Mouse (Mus musculus): Measurements from ENCODE around the gene Crlf1. TPM values are rescaled to one million over a fixed set of nuclear protein-coding genes. Genes with fewer than 3 reads are reported as not detected.

The Crlf1 gene
- polyA plus RNA-seq, 1 experiment from 2014 or later = 5.8 TPM

GRCm38 (mm10) chr8:70538633-70539076, 45.7 kb downstream of the Crlf1 start:
- Histone ChIP-seq H3K36me3 (ENCODE audit: control insufficient read depth, insufficient read depth, low read length) (peaks cover 9% of the 10 kb centered on the region), H3K27ac (replicated peaks) (peak overlapping the region; percentile 97), H3K4me2 (replicated peaks; ENCODE audit: low read depth) (peak overlapping the region; percentile 95), H3K4me3 (ENCODE audit: low read depth, low read length) (peak overlapping the region; percentile 87), H3K27me3 (ENCODE audit: control insufficient read depth, insufficient read depth, low read length) (no peaks in the 10 kb centered on the region), H3K9me3 (ENCODE audit: control insufficient read depth, low read length) (no peaks in the 10 kb centered on the region), H3K4me1 (replicated peaks; ENCODE audit: control insufficient read depth, insufficient read depth) (no peaks in the 10 kb centered on the region; the same call in 1 of the 2 replicates), H3K9ac (ENCODE audit: low read length) (peak overlapping the region; percentile 89)
- WGBS = under 1% methylated on average over 32 of the region's 32 CpGs
- ATAC-seq (ENCODE audit: low FRiP score, low TSS enrichment) = peak; percentile 75
- peak; percentile 100 for DNase-seq (ENCODE audit: low spot score)
- TF ChIP-seq EP300 (optimal IDR thresholded peaks at IDR 0.05) = no peak
- no peak; the same call in none of the 2 replicates for TF ChIP-seq CTCF (IDR thresholded peaks at IDR 0.05; ENCODE audit: low read depth)

- under 1% methylated on average over 48 of the region's 58 CpGs for WGBS
Measured at GRCm38 (mm10) chr8:70539077-70539813, 46.3 kb downstream of the Crlf1 start, which contains the start of gene Ell. Gene Ell, plus strand, starts transcription at chr8:70539457.

DNA sequence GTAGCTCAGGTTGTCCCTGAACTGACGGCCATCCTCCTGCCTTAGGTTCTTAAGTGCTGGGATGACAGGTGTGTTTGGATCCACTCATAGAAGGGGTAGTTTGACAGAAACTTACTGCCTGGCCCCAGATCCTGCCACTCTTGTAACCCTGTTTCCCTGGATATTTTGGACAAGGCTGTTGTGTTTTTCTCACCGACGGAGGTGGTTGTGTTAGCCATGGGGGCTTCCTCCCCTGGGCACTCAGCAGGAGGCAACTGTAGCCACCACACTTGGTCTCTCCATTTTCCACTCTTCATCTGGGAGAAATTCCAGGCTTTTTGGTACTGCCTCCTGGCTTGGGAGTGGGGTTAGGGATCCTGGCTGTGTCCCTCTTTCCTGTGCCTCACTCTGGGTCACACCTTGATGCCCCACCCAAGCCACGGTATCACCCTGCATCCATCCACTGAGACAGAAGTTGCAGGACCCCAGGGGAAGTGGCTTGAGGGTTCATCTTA, 47.1 kb downstream of the Crlf1 start:
- ATAC-seq (ENCODE audit: low FRiP score, low TSS enrichment) (no peak), DNase-seq (ENCODE audit: low spot score) (no peak)
- H3K9me3 ChIP-seq (ENCODE audit: control insufficient read depth, low read length) = no peaks in the 10 kb centered on the region
- peaks cover 5% of the 10 kb centered on the region for H3K36me3 ChIP-seq (ENCODE audit: control insufficient read depth, insufficient read depth, low read length)
- peak overlapping the region; percentile 87 for H3K4me3 ChIP-seq (ENCODE audit: low read depth, low read length)
- TF ChIP-seq EP300 (optimal IDR thresholded peaks at IDR 0.05) (peak; percentile 54), CTCF (IDR thresholded peaks at IDR 0.05; ENCODE audit: low read depth) (no peak)
- no peaks in the 10 kb centered on the region; the same call in 1 of the 2 replicates for H3K4me1 ChIP-seq (replicated peaks; ENCODE audit: control insufficient read depth, insufficient read depth)
- H3K27me3 ChIP-seq (ENCODE audit: control insufficient read depth, insufficient read depth, low read length) = no peaks in the 10 kb centered on the region
- 11% methylated on average over 4 of the region's 4 CpGs for WGBS
- peak overlapping the region; percentile 89 for H3K9ac ChIP-seq (ENCODE audit: low read length)
- peak overlapping the region; percentile 95 for H3K4me2 ChIP-seq (replicated peaks; ENCODE audit: low read depth)
- peak overlapping the region; percentile 97 for H3K27ac ChIP-seq (replicated peaks)

More at GRCm38 (mm10) chr8:70539077-70539813, 46.3 kb downstream of the Crlf1 start, which contains the start of gene Ell:
- peaks cover 8% of the 10 kb centered on the region for H3K36me3 ChIP-seq (ENCODE audit: control insufficient read depth, insufficient read depth, low read length)
- peak within 1 kb of the TSS; percentile 95 for H3K4me2 ChIP-seq (replicated peaks; ENCODE audit: low read depth)
- H3K9me3 ChIP-seq (ENCODE audit: control insufficient read depth, low read length) = no peaks in the 10 kb centered on the region
- ATAC-seq (ENCODE audit: low FRiP score, low TSS enrichment) (peak; percentile 90), DNase-seq (ENCODE audit: low spot score) (peak; percentile 100)
- no peaks in the 10 kb centered on the region for H3K27me3 ChIP-seq (ENCODE audit: control insufficient read depth, insufficient read depth, low read length)
- no peaks in the 10 kb centered on the region; the same call in 1 of the 2 replicates for H3K4me1 ChIP-seq (replicated peaks; ENCODE audit: control insufficient read depth, insufficient read depth)
- H3K4me3 ChIP-seq (ENCODE audit: low read depth, low read length) = peak within 1 kb of the TSS; percentile 87
- H3K9ac ChIP-seq (ENCODE audit: low read length) = peak within 1 kb of the TSS; percentile 89
- TF ChIP-seq CTCF (IDR thresholded peaks at IDR 0.05; ENCODE audit: low read depth) (no peak; the same call in 1 of the 2 replicates), EP300 (optimal IDR thresholded peaks at IDR 0.05) (peak; percentile 80)
- peak within 1 kb of the TSS; percentile 97 for H3K27ac ChIP-seq (replicated peaks)

DNA sequence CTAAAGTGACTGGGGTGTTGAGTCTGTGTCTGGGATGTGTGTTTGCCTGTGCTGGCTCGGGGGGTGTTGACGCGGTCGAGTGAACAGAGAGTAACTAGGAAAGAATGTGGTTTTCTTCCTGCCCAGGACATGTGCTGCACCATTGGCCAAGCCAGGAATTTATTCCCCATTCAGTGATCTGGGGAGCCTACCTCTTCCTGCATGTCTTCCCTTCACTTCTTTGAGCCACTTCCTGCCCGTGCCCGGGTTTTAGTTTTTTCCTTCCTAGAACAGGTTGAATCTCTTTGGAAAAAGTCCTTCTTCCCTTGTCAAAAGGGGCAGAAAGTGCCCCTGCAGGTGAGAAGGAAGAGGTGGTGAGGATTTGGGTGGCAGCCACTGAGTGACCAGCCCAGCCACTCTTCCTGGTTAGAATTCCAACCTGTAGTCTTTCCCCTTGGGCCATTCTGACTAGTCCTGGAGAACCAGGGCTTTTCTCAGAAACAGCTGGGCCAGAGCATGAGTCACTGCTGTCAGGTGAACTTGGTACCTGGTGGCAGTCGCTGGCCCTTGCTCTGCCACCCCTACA, 47.6 kb downstream of the Crlf1 start:
- ATAC-seq (ENCODE audit: low FRiP score, low TSS enrichment) (peak; percentile 2; the same call in 1 of the 2 replicates), DNase-seq (ENCODE audit: low spot score) (peak; percentile 74)
- Histone ChIP-seq H3K4me2 (replicated peaks; ENCODE audit: low read depth) (peak overlapping the region; percentile 95), H3K9me3 (ENCODE audit: control insufficient read depth, low read length) (no peaks in the 10 kb centered on the region), H3K9ac (ENCODE audit: low read length) (peak overlapping the region; percentile 89), H3K27ac (replicated peaks) (peak overlapping the region; percentile 97), H3K4me1 (replicated peaks; ENCODE audit: control insufficient read depth, insufficient read depth) (no peaks in the 10 kb centered on the region; the same call in 1 of the 2 replicates), H3K36me3 (ENCODE audit: control insufficient read depth, insufficient read depth, low read length) (peaks cover 1% of the 10 kb centered on the region; the same call in 1 of the 2 replicates), H3K4me3 (ENCODE audit: low read depth, low read length) (peak overlapping the region; percentile 87), H3K27me3 (ENCODE audit: control insufficient read depth, insufficient read depth, low read length) (no peaks in the 10 kb centered on the region)
- TF ChIP-seq CTCF (IDR thresholded peaks at IDR 0.05; ENCODE audit: low read depth) = no peak; the same call in 1 of the 2 replicates
- TF ChIP-seq EP300 (optimal IDR thresholded peaks at IDR 0.05) = no peak
- 24% methylated on average over 7 of the region's 7 CpGs for WGBS

GRCm38 (mm10) chr8:70541081-70541480, 48.1 kb downstream of the Crlf1 start:
- ATAC-seq (ENCODE audit: low FRiP score, low TSS enrichment) (no peak), DNase-seq (ENCODE audit: low spot score) (no peak)
- TF ChIP-seq CTCF (IDR thresholded peaks at IDR 0.05; ENCODE audit: low read depth) = no peak
- no peak for TF ChIP-seq EP300 (optimal IDR thresholded peaks at IDR 0.05)
- 68% methylated on average over 5 of the region's 5 CpGs for WGBS
- H3K36me3 ChIP-seq (ENCODE audit: control insufficient read depth, insufficient read depth, low read length) = no peaks in the 10 kb centered on the region
- H3K9ac ChIP-seq (ENCODE audit: low read length) = peak overlapping the region; percentile 89
- no peaks in the 10 kb centered on the region for H3K27me3 ChIP-seq (ENCODE audit: control insufficient read depth, insufficient read depth, low read length)
- no peak overlapping the region; the same call in 1 of the 2 replicates for H3K4me3 ChIP-seq (ENCODE audit: low read depth, low read length)
- H3K9me3 ChIP-seq (ENCODE audit: control insufficient read depth, low read length) = no peaks in the 10 kb centered on the region
- peak overlapping the region; percentile 97 for H3K27ac ChIP-seq (replicated peaks)
- no peaks in the 10 kb centered on the region; the same call in 1 of the 2 replicates for H3K4me1 ChIP-seq (replicated peaks; ENCODE audit: control insufficient read depth, insufficient read depth)
- peak overlapping the region; percentile 95 for H3K4me2 ChIP-seq (replicated peaks; ENCODE audit: low read depth)
